Mouse (Mus musculus) megakaryocyte, embryonic 14.5 days (primary cell): ENCODE results near the gene Trappc5.

Experiments used
- FLI1 ChIP-seq: IDR thresholded peaks from 2 replicates; pipeline ENCODE4 v1.6.1; 2012; ENCODE audit warnings: low read length, inconsistent platforms, mixed read lengths
- GATA1 ChIP-seq: IDR thresholded peaks from 3 replicates; pipeline ENCODE4 v1.6.1; 2012; ENCODE audit warnings: mixed read lengths, low read length, inconsistent platforms, borderline replicate concordance

DNA sequence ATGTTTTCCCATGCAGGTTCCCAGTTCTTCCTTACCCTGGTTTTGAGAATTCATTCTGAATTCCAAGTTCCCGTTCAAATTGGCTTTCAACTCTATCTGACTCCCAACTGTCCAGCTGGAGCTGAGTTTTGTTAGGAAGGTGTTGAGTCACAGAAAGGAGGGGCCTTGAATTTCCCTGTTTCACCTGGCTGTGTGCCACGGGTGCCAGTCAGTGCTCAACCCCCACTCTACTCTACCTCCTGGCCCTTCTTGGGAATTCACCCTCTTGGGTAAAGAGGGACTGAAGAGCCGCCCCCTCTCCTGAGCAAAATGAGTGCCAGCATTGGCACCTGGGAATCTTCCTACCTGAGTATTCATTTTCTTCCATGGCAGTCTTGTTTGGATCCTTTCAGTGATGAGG is 14.7 kb downstream of the Trappc5 start:
- TF ChIP-seq GATA1 (no peak), FLI1 (no peak)
